Mouse (Mus musculus) liver, embryonic 14.5 days (tissue): ENCODE data around the gene Padi4. TPM values are rescaled to one million over a fixed set of nuclear protein-coding genes. Genes with fewer than 3 reads are reported as not detected.

ENCODE experiments used
- ATAC-seq: fragments of 200-750 bp; cut with Nextera tagmentation; 2 replicates; pipeline ENCODE4 v1.8.0; 2017; ENCODE audit warnings: moderate number of reproducible peaks, mild to moderate bottlenecking, moderate library complexity; ENCODE audit not compliant: insufficient read depth
- DNase-seq, 3 experiments: peaks; one replicate each; pipeline ENCODE4 v3.0.0-alpha.2; 2012 to 2013; ENCODE audit warnings: low read depth in 3 of 3, low spot score in 3 of 3
- H3K27ac ChIP-seq: fragments of 300-500 bp; sonication (generic); 2 replicates; pipeline ENCODE4 v1.5.1; 2014; ENCODE audit warnings: moderate library complexity, mild to moderate bottlenecking, control low read depth, inconsistent platforms
- H3K27me3 ChIP-seq: fragments of 300-500 bp; sonication (generic); 2 replicates; pipeline ENCODE4 v1.6.1; 2014; ENCODE audit warnings: mild to moderate bottlenecking, low read length, moderate library complexity; ENCODE audit not compliant: control insufficient read depth, insufficient read depth
- H3K36me3 ChIP-seq: fragments of 300-500 bp; sonication (generic); replicated peaks from 2 replicates; pipeline ENCODE4 v1.6.1; 2014; ENCODE audit warnings: low read depth; ENCODE audit not compliant: control insufficient read depth, insufficient read depth
- H3K4me1 ChIP-seq, 2 experiments: fragments of 200-500 bp in 1 of 2; fragments of 300-500 bp in 1 of 2; sonication (generic) in 1 of 2; replicated peaks; 2 replicates each; pipeline ENCODE4 v1.6.1; 2012 to 2014; ENCODE audit warnings: antibody characterized with exemption in 1 of 2, inconsistent platforms in 1 of 2, low read length in 1 of 2; ENCODE audit not compliant: control insufficient read depth in 2 of 2, insufficient read depth in 2 of 2
- H3K4me2 ChIP-seq: fragments of 300-500 bp; sonication (generic); 2 replicates; pipeline ENCODE4 v1.6.1; 2014; ENCODE audit warnings: low read depth, mild to moderate bottlenecking, control low read depth, moderate library complexity
- H3K4me3 ChIP-seq, 2 experiments: fragments of 200-500 bp in 1 of 2; fragments of 300-500 bp in 1 of 2; sonication (generic) in 1 of 2; 2 replicates each; pipeline ENCODE4 v1.5.1; 2012 to 2014; ENCODE audit warnings: low read depth in 2 of 2, low read length in 2 of 2, mild to moderate bottlenecking in 2 of 2, control low read depth in 1 of 2, inconsistent platforms in 1 of 2, moderate library complexity in 1 of 2; ENCODE audit not compliant: insufficient read depth in 1 of 2
- H3K9ac ChIP-seq: fragments of 300-500 bp; sonication (generic); replicated peaks from 2 replicates; pipeline ENCODE4 v1.6.1; 2014; ENCODE audit warnings: mild to moderate bottlenecking, control low read depth, moderate library complexity
- H3K9me3 ChIP-seq: fragments of 300-500 bp; sonication (generic); 2 replicates; pipeline ENCODE4 v1.6.1; 2016; ENCODE audit warnings: low read length, mixed read lengths; ENCODE audit not compliant: control insufficient read depth
- CTCF ChIP-seq: IDR thresholded peaks from 2 replicates; pipeline ENCODE4 v1.5.1; 2016; ENCODE audit warnings: antibody characterized with exemption, low read depth, control low read depth
- EP300 ChIP-seq: IDR thresholded peaks from 2 replicates; pipeline ENCODE4 v1.6.1; 2016; ENCODE audit warnings: antibody characterized with exemption, low read depth
- WGBS: fragments of 180-500 bp; shearing (Covaris S2); extraction: QIAGEN DNeasy Blood & Tissue Kit; methylation state at CpG from one replicate; pipeline ENCODE4 v1.1.7; 2014; ENCODE audit not compliant: insufficient replicate concordance; 5-methylcytosine and 5-hydroxymethylcytosine counted together
- polyA plus RNA-seq, 2 experiments: library from polyadenylated mRNA; depleted of rRNA in 1 of 2; stranded (reverse) in 1 of 2; unstranded in 1 of 2; fragments of >200 nt; fragmentation: Nextera tagmentation in 1 of 2; extraction: Ambion mirVana in 1 of 2; gene quantifications; 2 replicates each; pipeline versions ENCODE4 v1.2.1 to v1.2.3; 2012 to 2014

Padi4 gene
- polyA plus RNA-seq, 2 experiments: 0.34 to 0.58 TPM

- no peak for TF ChIP-seq CTCF
- TF ChIP-seq EP300: no peak
- no peaks in the 10 kb centered on the region for H3K27me3 ChIP-seq
- H3K9me3 ChIP-seq: no peaks in the 10 kb centered on the region
- WGBS: 17% methylated on average over 5 of the region's 5 CpGs
- ATAC-seq: no peak
- H3K9ac ChIP-seq: no peak overlapping the region
- no peak overlapping the region; the same call in 1 of the 2 replicates for H3K4me2 ChIP-seq
- H3K4me1 ChIP-seq: peaks cover 29 to 41% of the 10 kb centered on the region in 2 experiments
- H3K27ac ChIP-seq: no peak overlapping the region
- no peak for DNase-seq
- H3K4me3 ChIP-seq: no peak overlapping the region
- H3K36me3 ChIP-seq: no peaks in the 10 kb centered on the region
These were observed 41.5 kb upstream of the Padi4 start for GRCm38 (mm10) chr4:140815496-140815895.

- peak; percentile 57; the same call in 1 of the 2 replicates for ATAC-seq
- no peak for TF ChIP-seq EP300
- TF ChIP-seq CTCF: peak; percentile 87
- Histone ChIP-seq H3K4me3 (peak overlapping the region; percentile 64 to 68), H3K36me3 (no peaks in the 10 kb centered on the region), H3K4me2 (peak overlapping the region; percentile 92), H3K4me1 (peaks cover 29 to 41% of the 10 kb centered on the region in 2 experiments), H3K9me3 (no peaks in the 10 kb centered on the region), H3K27ac (no peak overlapping the region), H3K9ac (peak overlapping the region; percentile 72), H3K27me3 (no peaks in the 10 kb centered on the region)
- no peak for DNase-seq
- 19% methylated on average over 36 of the region's 36 CpGs for WGBS
These were observed 40.5 kb upstream of the Padi4 start for GRCm38 (mm10) chr4:140814241-140815225.

GRCm38 (mm10) chr4:140813358-140814185, 39.5 kb upstream of the Padi4 start:
- 41% methylated on average over 13 of the region's 13 CpGs for WGBS
- Histone ChIP-seq H3K4me1 (peaks cover 29 to 46% of the 10 kb centered on the region in 2 experiments), H3K9me3 (no peaks in the 10 kb centered on the region), H3K4me2 (peak overlapping the region; percentile 92), H3K27me3 (no peaks in the 10 kb centered on the region), H3K9ac (no peak overlapping the region), H3K4me3 (peak overlapping the region; percentile 64 to 68), H3K27ac (no peak overlapping the region), H3K36me3 (no peaks in the 10 kb centered on the region)
- TF ChIP-seq EP300 (no peak), CTCF (no peak)
- DNase-seq (no peak), ATAC-seq (no peak)

GRCm38 (mm10) chr4:140812609-140813008, 38.6 kb upstream of the Padi4 start:
- TF ChIP-seq EP300 (no peak), CTCF (no peak)
- Histone ChIP-seq H3K4me2 (peak overlapping the region; percentile 36), H3K36me3 (no peaks in the 10 kb centered on the region), H3K9me3 (no peaks in the 10 kb centered on the region), H3K9ac (no peak overlapping the region), H3K27ac (no peak overlapping the region), H3K27me3 (no peaks in the 10 kb centered on the region), H3K4me3 (no peak overlapping the region), H3K4me1 (peaks cover 29 to 46% of the 10 kb centered on the region in 2 experiments)
- ATAC-seq (no peak), DNase-seq (no peak)
- 16% methylated on average over 10 of the region's 14 CpGs for WGBS
